Mouse (Mus musculus): ENCODE measurements around the gene Schip1. TPM values are rescaled to one million over a fixed set of nuclear protein-coding genes. Genes with fewer than 3 reads are reported as not detected.

Schip1 gene
- polyA plus RNA-seq, 1 experiment from 2014 or later = 165 TPM

GRCm38 (mm10) chr3:68495736-68496242, 431.2 kb downstream of the Schip1 start:
- peak overlapping the region; percentile 63 for H3K4me3 ChIP-seq (ENCODE audit: low read depth, low read length)
- peak overlapping the region; percentile 99 for H3K4me2 ChIP-seq (ENCODE audit: low read length)
- H3K9ac ChIP-seq (ENCODE audit: low read length) = peak overlapping the region; percentile 69
- ATAC-seq (no peak), DNase-seq (ENCODE audit: low spot score) (peak; percentile 42)
- WGBS = 1% methylated on average over 9 of the region's 9 CpGs
- no peaks in the 10 kb centered on the region for H3K36me3 ChIP-seq (ENCODE audit: control insufficient read depth, insufficient read depth, low read length)
- H3K4me1 ChIP-seq (ENCODE audit: control insufficient read depth, insufficient read depth, low read length) = peaks cover 9% of the 10 kb centered on the region; the same call in 1 of the 2 replicates
- H3K27me3 ChIP-seq (replicated peaks; ENCODE audit: control insufficient read depth, insufficient read depth, low read length) = no peaks in the 10 kb centered on the region
- H3K9me3 ChIP-seq (replicated peaks; ENCODE audit: control insufficient read depth, low read length) = no peaks in the 10 kb centered on the region
- H3K27ac ChIP-seq (ENCODE audit: low read depth, low read length) = no peak overlapping the region; the same call in 1 of the 2 replicates

- H3K27me3 ChIP-seq (replicated peaks; ENCODE audit: control insufficient read depth, insufficient read depth, low read length) = no peaks in the 10 kb centered on the region
- ATAC-seq = no peak
- H3K4me1 ChIP-seq (ENCODE audit: control insufficient read depth, insufficient read depth, low read length) = peaks cover 9% of the 10 kb centered on the region; the same call in 1 of the 2 replicates
- no peaks in the 10 kb centered on the region for H3K9me3 ChIP-seq (replicated peaks; ENCODE audit: control insufficient read depth, low read length)
- 0 out of 2 replicates have a peak overlapping the region, but pooled peaks have one; percentile 63 for H3K4me3 ChIP-seq (ENCODE audit: low read depth, low read length)
- 62% methylated on average over 6 of the region's 6 CpGs for WGBS
- no peak for DNase-seq (ENCODE audit: low spot score)
- H3K36me3 ChIP-seq (ENCODE audit: control insufficient read depth, insufficient read depth, low read length) = no peaks in the 10 kb centered on the region
- peak overlapping the region; percentile 99 for H3K4me2 ChIP-seq (ENCODE audit: low read length)
- no peak overlapping the region for H3K9ac ChIP-seq (ENCODE audit: low read length)
- H3K27ac ChIP-seq (ENCODE audit: low read depth, low read length) = no peak overlapping the region
Observed at GRCm38 (mm10) chr3:68496513-68496912, 431.9 kb downstream of the Schip1 start.

- Histone ChIP-seq H3K36me3 (ENCODE audit: control insufficient read depth, insufficient read depth, low read length) (no peaks in the 10 kb centered on the region), H3K27me3 (replicated peaks; ENCODE audit: control insufficient read depth, insufficient read depth, low read length) (no peaks in the 10 kb centered on the region), H3K9ac (ENCODE audit: low read length) (no peak overlapping the region), H3K4me3 (ENCODE audit: low read depth, low read length) (no peak overlapping the region), H3K4me1 (ENCODE audit: control insufficient read depth, insufficient read depth, low read length) (peaks cover 6% of the 10 kb centered on the region; the same call in 1 of the 2 replicates), H3K9me3 (replicated peaks; ENCODE audit: control insufficient read depth, low read length) (no peaks in the 10 kb centered on the region), H3K4me2 (ENCODE audit: low read length) (no peak overlapping the region), H3K27ac (ENCODE audit: low read depth, low read length) (no peak overlapping the region)
- 92% methylated on average over 6 of the region's 6 CpGs for WGBS
- ATAC-seq (no peak), DNase-seq (ENCODE audit: low spot score) (no peak)
Observed at GRCm38 (mm10) chr3:68499532-68500152, 435.0 kb downstream of the Schip1 start.

- WGBS = 87% methylated on average over 3 of the region's 3 CpGs
- ATAC-seq = no peak
Observed at GRCm38 (mm10) chr3:68504838-68505237, 440.2 kb downstream of the Schip1 start.

GRCm38 (mm10) chr3:68506769-68507318, 442.2 kb downstream of the Schip1 start:
- no peak overlapping the region for H3K9ac ChIP-seq (ENCODE audit: low read length)
- DNase-seq (ENCODE audit: low spot score) (no peak), ATAC-seq (no peak)
- no peak overlapping the region for H3K27ac ChIP-seq (ENCODE audit: low read depth, low read length)
- no peak overlapping the region for H3K4me2 ChIP-seq (ENCODE audit: low read length)
- 76% methylated on average over 7 of the region's 7 CpGs for WGBS
- H3K4me1 ChIP-seq (ENCODE audit: control insufficient read depth, insufficient read depth, low read length) = no peaks in the 10 kb centered on the region
- no peaks in the 10 kb centered on the region for H3K27me3 ChIP-seq (replicated peaks; ENCODE audit: control insufficient read depth, insufficient read depth, low read length)
- H3K4me3 ChIP-seq (ENCODE audit: low read depth, low read length) = no peak overlapping the region
- H3K9me3 ChIP-seq (replicated peaks; ENCODE audit: control insufficient read depth, low read length) = no peaks in the 10 kb centered on the region
- H3K36me3 ChIP-seq (ENCODE audit: control insufficient read depth, insufficient read depth, low read length) = no peaks in the 10 kb centered on the region

More at GRCm38 (mm10) chr3:68504838-68505237, 440.2 kb downstream of the Schip1 start:
- Histone ChIP-seq H3K9me3 (replicated peaks; ENCODE audit: control insufficient read depth, low read length) (no peaks in the 10 kb centered on the region), H3K4me1 (ENCODE audit: control insufficient read depth, insufficient read depth, low read length) (no peaks in the 10 kb centered on the region), H3K36me3 (ENCODE audit: control insufficient read depth, insufficient read depth, low read length) (no peaks in the 10 kb centered on the region), H3K4me2 (ENCODE audit: low read length) (no peak overlapping the region), H3K4me3 (ENCODE audit: low read depth, low read length) (no peak overlapping the region), H3K9ac (ENCODE audit: low read length) (no peak overlapping the region), H3K27me3 (replicated peaks; ENCODE audit: control insufficient read depth, insufficient read depth, low read length) (no peaks in the 10 kb centered on the region), H3K27ac (ENCODE audit: low read depth, low read length) (no peak overlapping the region)
- DNase-seq (ENCODE audit: low spot score) = no peak

- no peak for DNase-seq (ENCODE audit: low spot score)
- no peak overlapping the region for H3K4me3 ChIP-seq (ENCODE audit: low read depth, low read length)
- H3K9me3 ChIP-seq (replicated peaks; ENCODE audit: control insufficient read depth, low read length) = no peaks in the 10 kb centered on the region
- no peak overlapping the region for H3K9ac ChIP-seq (ENCODE audit: low read length)
- no peak overlapping the region for H3K4me2 ChIP-seq (ENCODE audit: low read length)
- H3K27me3 ChIP-seq (replicated peaks; ENCODE audit: control insufficient read depth, insufficient read depth, low read length) = no peaks in the 10 kb centered on the region
- WGBS = 70% methylated on average over 6 of the region's 6 CpGs
- no peak overlapping the region for H3K27ac ChIP-seq (ENCODE audit: low read depth, low read length)
- H3K4me1 ChIP-seq (ENCODE audit: control insufficient read depth, insufficient read depth, low read length) = peaks cover 3% of the 10 kb centered on the region; the same call in 1 of the 2 replicates
- no peaks in the 10 kb centered on the region for H3K36me3 ChIP-seq (ENCODE audit: control insufficient read depth, insufficient read depth, low read length)
- no peak for ATAC-seq
Observed at GRCm38 (mm10) chr3:68508629-68509028, 444.0 kb downstream of the Schip1 start.

- no peak overlapping the region for H3K27ac ChIP-seq (ENCODE audit: low read depth, low read length)
- ATAC-seq (no peak), DNase-seq (ENCODE audit: low spot score) (no peak)
- H3K9ac ChIP-seq (ENCODE audit: low read length) = no peak overlapping the region
- no peak overlapping the region for H3K4me2 ChIP-seq (ENCODE audit: low read length)
- WGBS = 81% methylated on average over 5 of the region's 5 CpGs
- H3K36me3 ChIP-seq (ENCODE audit: control insufficient read depth, insufficient read depth, low read length) = no peaks in the 10 kb centered on the region
- no peak overlapping the region for H3K4me3 ChIP-seq (ENCODE audit: low read depth, low read length)
- no peaks in the 10 kb centered on the region for H3K9me3 ChIP-seq (replicated peaks; ENCODE audit: control insufficient read depth, low read length)
- no peaks in the 10 kb centered on the region for H3K27me3 ChIP-seq (replicated peaks; ENCODE audit: control insufficient read depth, insufficient read depth, low read length)
- H3K4me1 ChIP-seq (ENCODE audit: control insufficient read depth, insufficient read depth, low read length) = peaks cover 6% of the 10 kb centered on the region; the same call in 1 of the 2 replicates
Observed at GRCm38 (mm10) chr3:68510872-68511271, 446.3 kb downstream of the Schip1 start.

- Histone ChIP-seq H3K36me3 (ENCODE audit: control insufficient read depth, insufficient read depth, low read length) (no peaks in the 10 kb centered on the region), H3K4me2 (ENCODE audit: low read length) (no peak overlapping the region), H3K27me3 (replicated peaks; ENCODE audit: control insufficient read depth, insufficient read depth, low read length) (no peaks in the 10 kb centered on the region), H3K27ac (ENCODE audit: low read depth, low read length) (no peak overlapping the region), H3K4me3 (ENCODE audit: low read depth, low read length) (no peak overlapping the region), H3K9ac (ENCODE audit: low read length) (no peak overlapping the region), H3K9me3 (replicated peaks; ENCODE audit: control insufficient read depth, low read length) (no peaks in the 10 kb centered on the region), H3K4me1 (ENCODE audit: control insufficient read depth, insufficient read depth, low read length) (peaks cover 7% of the 10 kb centered on the region; the same call in 1 of the 2 replicates)
- WGBS = 80% methylated on average over 4 of the region's 4 CpGs
- DNase-seq (ENCODE audit: low spot score) (no peak), ATAC-seq (no peak)
Observed at GRCm38 (mm10) chr3:68511744-68512143, 447.1 kb downstream of the Schip1 start.

- Histone ChIP-seq H3K4me1 (ENCODE audit: control insufficient read depth, insufficient read depth, low read length) (peaks cover 13% of the 10 kb centered on the region; the same call in 1 of the 2 replicates), H3K9ac (ENCODE audit: low read length) (no peak overlapping the region), H3K36me3 (ENCODE audit: control insufficient read depth, insufficient read depth, low read length) (no peaks in the 10 kb centered on the region), H3K4me2 (ENCODE audit: low read length) (no peak overlapping the region), H3K27ac (ENCODE audit: low read depth, low read length) (no peak overlapping the region), H3K9me3 (replicated peaks; ENCODE audit: control insufficient read depth, low read length) (no peaks in the 10 kb centered on the region), H3K4me3 (ENCODE audit: low read depth, low read length) (no peak overlapping the region), H3K27me3 (replicated peaks; ENCODE audit: control insufficient read depth, insufficient read depth, low read length) (no peaks in the 10 kb centered on the region)
- DNase-seq (ENCODE audit: low spot score) (no peak), ATAC-seq (no peak)
- WGBS = 78% methylated on average over 11 of the region's 11 CpGs
Observed at GRCm38 (mm10) chr3:68512327-68512726, 447.7 kb downstream of the Schip1 start.

Measured in forebrain, embryonic 14.5 days (tissue).